Mouse (Mus musculus) brain, embryonic 14.5 days (tissue): ENCODE data around the gene Nob1.

Experiments
- CTCF ChIP-seq: fragments of 200-500 bp; IDR thresholded peaks from 2 replicates; pipeline ENCODE4 v1.5.1; 2012; ENCODE audit warnings: inconsistent platforms, mild to moderate bottlenecking, moderate library complexity, borderline replicate concordance; ENCODE audit not compliant: insufficient read depth, insufficient read length; ENCODE audit errors: extremely low read depth
- POLR2A ChIP-seq: fragments of 200-500 bp; IDR thresholded peaks from 2 replicates; pipeline ENCODE4 v1.6.1; 2012; ENCODE audit warnings: mild to moderate bottlenecking, inconsistent platforms, borderline replicate concordance; ENCODE audit not compliant: poor library complexity, insufficient read depth, insufficient read length, severe bottlenecking; ENCODE audit errors: extremely low read depth

GRCm38 (mm10) chr8:107403038-107403781 lies 21.6 kb downstream of the Nob1 start, which contains the start of gene Nqo1:
- TF ChIP-seq CTCF (no peak), POLR2A (no peak)
